Mouse (Mus musculus) midbrain, embryonic 10.5 days (tissue): ENCODE measurements around the gene Krtap26-1. TPM values are rescaled to one million over a fixed set of nuclear protein-coding genes. Genes with fewer than 3 reads are reported as not detected.

Experiments used
- DNase-seq: peaks from one replicate; pipeline ENCODE4 v3.0.0-alpha.2; 2017; ENCODE audit warnings: low spot score
- H3K27ac ChIP-seq: fragments of 300-500 bp; sonication (generic); replicated peaks from 2 replicates; pipeline ENCODE4 v1.5.1; 2016; ENCODE audit warnings: mild to moderate bottlenecking
- H3K27me3 ChIP-seq: fragments of 300-500 bp; sonication (generic); 2 replicates; pipeline ENCODE4 v1.6.1; 2016; ENCODE audit warnings: low read depth, mild to moderate bottlenecking; ENCODE audit not compliant: poor library complexity, severe bottlenecking
- H3K36me3 ChIP-seq: fragments of 300-500 bp; sonication (generic); 2 replicates; pipeline ENCODE4 v1.6.1; 2016; ENCODE audit warnings: mild to moderate bottlenecking, moderate library complexity
- H3K4me1 ChIP-seq: fragments of 300-500 bp; sonication (generic); 2 replicates; pipeline ENCODE4 v1.6.1; 2016
- H3K4me3 ChIP-seq: fragments of 300-500 bp; sonication (generic); 2 replicates; pipeline ENCODE4 v1.5.1; 2016; ENCODE audit warnings: mild to moderate bottlenecking, moderate library complexity
- H3K9me3 ChIP-seq: fragments of 300-500 bp; sonication (generic); replicated peaks from 2 replicates; pipeline ENCODE4 v1.6.1; 2016; ENCODE audit warnings: mild to moderate bottlenecking
- WGBS: fragments of 180-500 bp; shearing (Covaris S2); methylation state at CpG from one replicate; pipeline ENCODE4 v1.1.7; 2016; 5-methylcytosine and 5-hydroxymethylcytosine counted together
- polyA plus RNA-seq: library from polyadenylated mRNA; unstranded; fragments of >200 nt; fragmentation: Nextera tagmentation; extraction: Ambion mirVana; gene quantifications from 2 replicates; pipeline ENCODE4 v1.2.1, GENCODE M21; 2016

The Krtap26-1 gene
- polyA plus RNA-seq, 1 experiment from 2014 or later: not detected

GRCm38 (mm10) chr16:88612712-88613111 lies 34.9 kb downstream of the Krtap26-1 start:
- DNase-seq: no peak
- Histone ChIP-seq H3K27ac (no peak overlapping the region), H3K36me3 (no peaks in the 10 kb centered on the region), H3K27me3 (no peaks in the 10 kb centered on the region), H3K4me1 (peaks cover 5% of the 10 kb centered on the region), H3K4me3 (no peak overlapping the region), H3K9me3 (no peaks in the 10 kb centered on the region)
- 70% methylated on average over 4 of the region's 4 CpGs for WGBS

GRCm38 (mm10) chr16:88611922-88612321 lies 35.7 kb downstream of the Krtap26-1 start, which contains the start of gene Krtap24-1:
TSS of gene Krtap24-1 (minus strand) at chr16:88612279.
- no peak for DNase-seq
- Histone ChIP-seq H3K36me3 (no peaks in the 10 kb centered on the region), H3K4me3 (no peak within 1 kb of the TSS), H3K27me3 (no peaks in the 10 kb centered on the region), H3K9me3 (no peaks in the 10 kb centered on the region), H3K4me1 (peaks cover 5% of the 10 kb centered on the region), H3K27ac (no peak within 1 kb of the TSS)
- WGBS: 91% methylated on average over 8 of the region's 8 CpGs

DNA sequence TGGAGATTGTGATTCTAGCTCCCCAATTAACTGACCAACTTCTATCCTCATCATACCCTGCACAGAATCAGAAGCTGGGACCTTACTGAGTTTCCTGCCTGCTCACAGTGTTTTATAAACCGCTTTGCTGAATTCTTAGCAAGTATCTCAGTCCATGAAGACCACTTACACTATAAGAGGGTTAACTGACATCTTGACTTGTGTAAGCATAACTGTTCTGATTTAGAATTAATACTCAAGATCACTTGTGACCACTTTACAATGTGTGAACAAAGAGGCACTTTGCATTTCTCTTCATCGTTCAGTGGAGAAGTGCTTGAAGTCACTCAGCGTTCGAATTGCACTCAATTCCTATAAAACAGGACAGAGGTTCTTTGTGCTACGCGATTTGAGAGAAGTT lies 43.0 kb downstream of the Krtap26-1 start:
- H3K4me3 ChIP-seq: no peak overlapping the region
- 89% methylated on average over 6 of the region's 6 CpGs for WGBS
- no peak overlapping the region for H3K27ac ChIP-seq
- peaks cover 11% of the 10 kb centered on the region for H3K4me1 ChIP-seq
- no peak for DNase-seq
- no peaks in the 10 kb centered on the region for H3K36me3 ChIP-seq
- no peaks in the 10 kb centered on the region for H3K27me3 ChIP-seq
- no peaks in the 10 kb centered on the region for H3K9me3 ChIP-seq

DNA sequence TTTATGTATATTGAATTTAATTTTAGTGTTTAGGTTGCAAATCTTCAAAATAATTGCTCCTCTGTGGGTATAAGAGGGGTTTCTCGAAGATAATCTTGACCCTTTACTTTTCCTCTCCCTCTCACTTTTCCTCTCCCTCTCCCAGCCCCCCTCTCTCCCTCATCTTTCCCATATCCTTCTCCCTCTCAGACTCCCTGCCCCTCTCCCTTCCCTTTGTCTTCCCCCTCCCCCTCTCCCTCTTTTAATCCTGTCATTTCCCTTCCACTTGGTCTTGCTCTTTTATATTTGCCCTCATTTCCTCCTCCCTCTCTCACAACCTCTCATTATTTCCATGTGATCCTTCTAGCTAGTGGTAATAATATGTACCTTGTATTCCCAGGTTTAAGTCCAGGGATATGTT lies 45.1 kb downstream of the Krtap26-1 start:
- 58% methylated on average over 1 of the region's 1 CpGs for WGBS
- H3K36me3 ChIP-seq: no peaks in the 10 kb centered on the region
- DNase-seq: no peak
- H3K4me1 ChIP-seq: peaks cover 11% of the 10 kb centered on the region
- H3K27ac ChIP-seq: no peak overlapping the region
- no peak overlapping the region for H3K4me3 ChIP-seq
- no peaks in the 10 kb centered on the region for H3K9me3 ChIP-seq
- no peaks in the 10 kb centered on the region for H3K27me3 ChIP-seq

DNA sequence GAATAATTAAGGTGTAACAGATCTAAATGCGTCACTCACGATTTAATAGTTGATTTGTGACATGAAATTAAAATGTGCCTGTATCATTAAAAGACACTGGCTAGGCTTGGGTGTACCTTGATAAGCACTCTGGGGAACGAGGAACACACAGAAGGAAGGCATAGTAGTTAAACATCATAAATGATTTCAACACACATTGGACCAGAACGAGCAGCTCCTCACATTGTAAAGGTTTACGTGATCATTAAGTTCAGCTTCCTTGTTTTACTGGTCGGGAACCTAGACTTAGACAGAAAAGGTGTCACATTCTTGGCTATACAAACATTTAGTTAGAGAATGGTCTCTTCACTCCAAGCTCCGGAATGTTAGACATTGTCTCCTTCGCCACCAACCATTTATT lies 47.3 kb downstream of the Krtap26-1 start:
- no peaks in the 10 kb centered on the region for H3K9me3 ChIP-seq
- H3K27ac ChIP-seq: no peak overlapping the region
- no peaks in the 10 kb centered on the region for H3K27me3 ChIP-seq
- DNase-seq: no peak
- no peak overlapping the region for H3K4me3 ChIP-seq
- WGBS: 90% methylated on average over 8 of the region's 8 CpGs
- H3K36me3 ChIP-seq: no peaks in the 10 kb centered on the region
- H3K4me1 ChIP-seq: peaks cover 11% of the 10 kb centered on the region

DNA sequence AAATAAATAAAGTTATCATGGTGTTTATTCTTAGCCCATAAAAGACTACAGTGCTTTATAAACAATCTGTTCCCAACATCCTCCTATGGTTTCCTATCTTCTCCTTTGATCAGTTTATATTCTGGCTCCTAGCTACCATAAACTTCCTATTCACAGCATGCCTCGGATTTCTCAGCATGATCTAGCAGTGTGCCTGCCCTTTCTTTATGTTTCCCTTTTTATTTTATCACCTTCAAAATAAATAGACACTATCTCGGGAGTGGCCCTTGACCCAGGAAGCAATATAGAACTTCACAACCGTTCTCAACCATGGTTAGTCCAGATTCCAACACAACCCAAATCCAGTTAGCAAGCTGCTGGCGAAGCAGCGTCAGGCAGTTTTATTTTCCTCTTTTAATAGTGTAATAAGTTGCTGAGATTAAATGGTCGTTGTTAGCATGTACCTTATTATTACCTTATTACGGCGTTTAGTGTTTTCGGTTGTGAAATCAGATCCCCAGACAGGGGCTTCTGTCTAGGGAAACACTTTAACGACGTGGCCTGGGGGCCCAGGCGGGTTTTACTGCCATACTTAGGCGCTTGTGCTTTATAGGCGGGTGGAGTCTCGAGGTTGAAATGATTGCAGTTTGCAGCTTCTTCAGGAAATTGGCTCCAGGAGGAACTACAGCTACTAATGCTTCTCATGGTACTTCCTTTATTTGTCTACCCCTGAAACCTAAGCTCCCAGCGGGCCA lies 47.9 kb downstream of the Krtap26-1 start:
- H3K4me1 ChIP-seq: peaks cover 11% of the 10 kb centered on the region
- WGBS: 79% methylated on average over 16 of the region's 16 CpGs
- no peak overlapping the region for H3K27ac ChIP-seq
- DNase-seq: no peak
- no peaks in the 10 kb centered on the region for H3K9me3 ChIP-seq
- H3K4me3 ChIP-seq: no peak overlapping the region
- no peaks in the 10 kb centered on the region for H3K36me3 ChIP-seq
- H3K27me3 ChIP-seq: no peaks in the 10 kb centered on the region

Other genes starting within 250 kb of the Krtap26-1 start
- gene Cldn17, start 140.8 kb downstream of the Krtap26-1 start, polyA plus RNA-seq: not detected in 2 replicates
- gene Cldn8, start 84.6 kb downstream of the Krtap26-1 start, polyA plus RNA-seq: 0.62 and 0.80 TPM in 2 replicates
- gene Krtap24-1, start 35.5 kb downstream of the Krtap26-1 start, polyA plus RNA-seq: not detected in 2 replicates
- not detected in 2 replicates for gene 2310079G19Rik, start 20.1 kb downstream of the Krtap26-1 start, polyA plus RNA-seq
- gene Krtap27-1, start 23.9 kb upstream of the Krtap26-1 start, polyA plus RNA-seq: not detected in 2 replicates
- gene 2310061N02Rik, start 60.2 kb upstream of the Krtap26-1 start, polyA plus RNA-seq: not detected in 2 replicates
- gene Krtap13-1, start 81.1 kb upstream of the Krtap26-1 start, polyA plus RNA-seq: not detected in 2 replicates
- not detected in 2 replicates for gene Krtap13, start 103.8 kb upstream of the Krtap26-1 start, polyA plus RNA-seq
- not detected in 2 replicates for gene 2310034C09Rik, start 111.1 kb upstream of the Krtap26-1 start, polyA plus RNA-seq
- gene 2310057N15Rik, start 126.4 kb upstream of the Krtap26-1 start, polyA plus RNA-seq: not detected in 2 replicates
- not detected in 2 replicates for gene Gm5965, start 130.1 kb upstream of the Krtap26-1 start, polyA plus RNA-seq
- gene Gm20741, start 164.4 kb upstream of the Krtap26-1 start, polyA plus RNA-seq: not detected in 2 replicates
- not detected in 2 replicates for gene Krtap15, start 172.4 kb upstream of the Krtap26-1 start, polyA plus RNA-seq
- gene Krtap14, start 178.3 kb upstream of the Krtap26-1 start, polyA plus RNA-seq: not detected in 2 replicates
- not detected in 2 replicates for gene Krtap19-1, start 221.6 kb upstream of the Krtap26-1 start, polyA plus RNA-seq
- not detected in 2 replicates for gene Krtap19-2, start 226.5 kb upstream of the Krtap26-1 start, polyA plus RNA-seq
- gene Krtap19-3, start 230.2 kb upstream of the Krtap26-1 start, polyA plus RNA-seq: not detected in 2 replicates
- gene Krtap19-4, start 237.3 kb upstream of the Krtap26-1 start, polyA plus RNA-seq: not detected in 2 replicates
- gene Krtap19-5, start 248.7 kb upstream of the Krtap26-1 start, polyA plus RNA-seq: not detected in 2 replicates